In the genomic region with DNA sequence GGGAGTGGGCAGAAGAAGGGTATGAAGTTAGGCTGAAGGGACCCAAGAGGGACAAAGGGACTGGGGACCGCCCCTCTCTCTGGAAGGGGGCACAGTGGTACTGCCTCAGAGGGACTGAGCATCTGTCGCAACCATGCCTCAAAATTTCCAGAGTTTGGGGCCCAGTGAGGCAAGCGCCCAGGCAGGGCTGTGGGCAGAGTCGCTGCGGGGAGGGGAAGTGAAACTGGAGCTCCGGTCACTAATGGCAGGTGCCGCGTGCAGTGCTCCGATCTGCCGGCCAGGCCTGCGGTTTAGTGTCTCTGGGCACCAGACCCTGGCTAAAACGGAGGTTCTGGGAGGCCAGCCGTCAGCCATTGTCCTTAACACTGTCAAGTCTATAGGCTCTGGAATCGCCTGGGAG, we compare ENCODE assay signal across 11 mouse cellular contexts.
DNase-seq lines count a peak whose midpoint lies in the region; ATAC-seq lines count a peak whose summit lies in the region.
"Had no signal": no experiment of that assay in that cellular context is flagged by ENCODE, and none has a peak within 500 bp of the region (broad histone marks: within the 10 kb centered on the region; RNA-seq: fewer than 3 reads in every experiment).

No protein-coding gene starts in this region.

- no peak overlapping the region for H3K4me3 ChIP-seq in macrophage (ENCODE audit: inconsistent target)
- H3K4me3 ChIP-seq: forebrain, embryonic 15.5 days had no signal

- DNase-seq in gastrocnemius, adult 18-20 months (ENCODE audit: low spot score), result peak; percentile 37
- no peak for DNase-seq in gastrocnemius, postnatal 10 days
- DNase-seq in 416B (ENCODE audit: low read depth), result peak; percentile 60
- DNase-seq in cerebellum, postnatal 10 days, result no peak
- DNase-seq in right cerebral cortex, adult 2 months (ENCODE audit: low spot score in 2 of 2), result no peak
- DNase-seq: thymus, adult 2 months had no signal

- H3K36me3 ChIP-seq in macrophage (ENCODE audit: inconsistent target), result peaks cover 72% of the 10 kb centered on the region

- H3K27ac ChIP-seq in macrophage, result peak overlapping the region; percentile 68
- H3K27ac ChIP-seq: forebrain, embryonic 15.5 days; hindbrain, embryonic 14.5 days had no signal

- ATAC-seq in common myeloid progenitor, adult 5-6 weeks (replicated peaks; ENCODE audit: low read depth, poor library complexity, severe bottlenecking), result peak; percentile 92
- ATAC-seq in frontal cortex, adult (ENCODE audit: low TSS enrichment), result no peak
- ATAC-seq: forebrain, embryonic 15.5 days had no signal

- peaks cover 27% of the 10 kb centered on the region for H3K79me2 ChIP-seq in macrophage (ENCODE audit: inconsistent target)

- 11% methylated on average over 13 of the region's 14 CpGs for WGBS in macrophage (ENCODE audit: missing documents)

Comparison
In these comparisons a context has a peak if more than half of its experiments do, and no peak if none do; other contexts are left out.
1. DNase-seq: peak in gastrocnemius, adult 18-20 months (single experiment) and 416B (single experiment); none in gastrocnemius, postnatal 10 days (single experiment), cerebellum, postnatal 10 days (0 of 2) and right cerebral cortex, adult 2 months (0 of 2).